Mouse (Mus musculus): ENCODE results near the gene Timd2.
"Not testable (repeated sequence)": the region's sequence is repeated elsewhere in the genome, so short reads cannot be mapped to it uniquely, and the experiment has no call there.

- not testable (repeated sequence) for TF ChIP-seq FLI1 (IDR thresholded peaks at IDR 0.05; ENCODE audit: low read length); GATA1 (IDR thresholded peaks at IDR 0.05; ENCODE audit: borderline replicate concordance, low read length)
These were observed 11.0 kb downstream of the Timd2 start for GRCm38 (mm10) chr11:46695849-46696248.
